Mouse (Mus musculus) liver, postnatal 0 days (tissue): Measurements from ENCODE around the gene Hist1h3c. TPM values are rescaled to one million over a fixed set of nuclear protein-coding genes. Genes with fewer than 3 reads are reported as not detected.
A peak's percentile ranks its signal among the peaks of the same experiment; 100 is the strongest.
"Not testable (repeated sequence)": the region's sequence is repeated elsewhere in the genome, so short reads cannot be mapped to it uniquely, and the experiment has no call there.

ENCODE experiments used
- ATAC-seq: fragments of 200-750 bp; cut with Nextera tagmentation; 2 replicates; pipeline ENCODE4 v1.8.0; 2017; ENCODE audit warnings: mild to moderate bottlenecking, moderate library complexity
- DNase-seq: peaks from one replicate; pipeline ENCODE4 v3.0.0-alpha.2; 2016
- H3K27ac ChIP-seq: fragments of 300-500 bp; sonication (generic); 2 replicates; pipeline ENCODE4 v1.5.1; 2014; ENCODE audit warnings: antibody characterized with exemption, moderate library complexity, mild to moderate bottlenecking, low read depth
- H3K27me3 ChIP-seq: fragments of 300-500 bp; sonication (generic); 2 replicates; pipeline ENCODE4 v1.6.1; 2014; ENCODE audit warnings: low read length, control low read depth, mixed read lengths; ENCODE audit not compliant: insufficient read depth
- H3K36me3 ChIP-seq: fragments of 300-500 bp; sonication (generic); replicated peaks from 2 replicates; pipeline ENCODE4 v1.6.1; 2014; ENCODE audit warnings: mild to moderate bottlenecking, control low read depth, low read length, moderate library complexity, mixed read lengths; ENCODE audit not compliant: insufficient read depth
- H3K4me1 ChIP-seq: fragments of 300-500 bp; sonication (generic); 2 replicates; pipeline ENCODE4 v1.6.1; 2014; ENCODE audit warnings: antibody characterized with exemption, mild to moderate bottlenecking, control low read depth; ENCODE audit not compliant: insufficient read depth
- H3K4me2 ChIP-seq: fragments of 300-500 bp; sonication (generic); 2 replicates; pipeline ENCODE4 v1.6.1; 2014; ENCODE audit warnings: low read depth, mild to moderate bottlenecking, low read length, moderate library complexity, mixed read lengths
- H3K4me3 ChIP-seq: fragments of 300-500 bp; sonication (generic); 2 replicates; pipeline ENCODE4 v1.5.1; 2014; ENCODE audit warnings: low read depth, low read length
- H3K9ac ChIP-seq: fragments of 300-500 bp; sonication (generic); replicated peaks from 2 replicates; pipeline ENCODE4 v1.6.1; 2014; ENCODE audit warnings: mild to moderate bottlenecking, moderate library complexity
- H3K9me3 ChIP-seq: fragments of 300-500 bp; sonication (generic); 2 replicates; pipeline ENCODE4 v1.6.1; 2016; ENCODE audit warnings: mild to moderate bottlenecking, control low read depth, low read length, mixed read lengths
- CTCF ChIP-seq: sonication (generic); IDR thresholded peaks from 2 replicates; pipeline ENCODE4 v1.5.1; 2016; ENCODE audit warnings: antibody characterized with exemption, low read depth
- EP300 ChIP-seq: IDR thresholded peaks from 2 replicates; pipeline ENCODE4 v1.6.1; 2016; ENCODE audit warnings: antibody characterized with exemption, low read depth, mild to moderate bottlenecking
- WGBS: fragments of 180-500 bp; shearing (Covaris S2); extraction: QIAGEN DNeasy Blood & Tissue Kit; methylation state at CpG from one replicate; pipeline ENCODE4 v1.1.7; 2014; ENCODE audit not compliant: insufficient replicate concordance; 5-methylcytosine and 5-hydroxymethylcytosine counted together
- polyA plus RNA-seq: library from polyadenylated mRNA; unstranded; fragments of >200 nt; fragmentation: Nextera tagmentation; extraction: Ambion mirVana; gene quantifications from 2 replicates; pipeline ENCODE4 v1.2.1, GENCODE M21; 2015

The Hist1h3c gene
- 2.8 and 3.5 TPM in 2 replicates for polyA plus RNA-seq

DNA sequence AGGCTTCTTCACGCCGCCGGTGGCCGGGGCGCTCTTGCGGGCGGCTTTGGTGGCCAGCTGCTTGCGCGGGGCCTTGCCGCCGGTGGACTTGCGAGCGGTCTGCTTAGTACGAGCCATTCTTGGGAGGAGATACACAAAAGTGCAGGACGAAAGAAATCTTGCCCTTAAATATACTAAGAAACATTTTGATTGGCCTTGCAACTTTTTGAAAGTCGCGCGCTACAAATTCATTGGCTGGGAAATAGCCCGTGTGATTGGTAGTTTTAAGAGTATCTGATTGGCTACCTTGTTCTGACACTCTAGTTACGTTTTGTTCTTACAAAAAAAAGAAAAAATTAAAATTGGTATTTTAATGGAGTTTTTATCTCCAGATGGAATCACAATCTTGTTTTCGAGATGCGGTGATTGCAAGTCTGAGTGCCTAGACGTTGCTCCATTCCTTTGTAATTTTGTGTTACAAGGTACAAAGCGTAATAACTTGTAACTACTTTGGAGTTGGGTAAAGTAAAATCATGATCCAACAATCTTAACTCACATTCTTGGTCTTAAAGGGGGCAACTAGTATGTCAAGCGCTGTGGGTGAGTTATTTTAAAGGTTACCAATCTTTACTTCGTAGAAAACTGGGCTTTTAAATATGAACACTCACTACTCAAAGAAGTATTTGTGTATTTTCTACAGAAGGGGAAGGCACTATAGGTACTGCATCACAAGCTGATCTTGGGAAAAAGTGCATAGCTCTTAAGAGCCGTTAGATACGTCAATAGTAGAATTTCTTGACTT, at the start of gene Hist1h3c:
Gene Hist1h3c, minus strand, starts transcription at position 222 of the 781 bp plus-strand sequence.
- Histone ChIP-seq H3K27ac (peak within 1 kb of the TSS; percentile 99), H3K27me3 (no peaks in the 10 kb centered on the region), H3K9ac (peak within 1 kb of the TSS; percentile 53), H3K36me3 (no peaks in the 10 kb centered on the region), H3K9me3 (no peaks in the 10 kb centered on the region), H3K4me1 (peaks cover 10% of the 10 kb centered on the region), H3K4me2 (peak within 1 kb of the TSS; percentile 65), H3K4me3 (peak within 1 kb of the TSS; percentile 51)
- TF ChIP-seq CTCF (no peak), EP300 (no peak; the same call in none of the 2 replicates)
- WGBS: under 1% methylated on average over 28 of the region's 28 CpGs
- ATAC-seq: peak; percentile 49
- DNase-seq: peak; percentile 87

DNA sequence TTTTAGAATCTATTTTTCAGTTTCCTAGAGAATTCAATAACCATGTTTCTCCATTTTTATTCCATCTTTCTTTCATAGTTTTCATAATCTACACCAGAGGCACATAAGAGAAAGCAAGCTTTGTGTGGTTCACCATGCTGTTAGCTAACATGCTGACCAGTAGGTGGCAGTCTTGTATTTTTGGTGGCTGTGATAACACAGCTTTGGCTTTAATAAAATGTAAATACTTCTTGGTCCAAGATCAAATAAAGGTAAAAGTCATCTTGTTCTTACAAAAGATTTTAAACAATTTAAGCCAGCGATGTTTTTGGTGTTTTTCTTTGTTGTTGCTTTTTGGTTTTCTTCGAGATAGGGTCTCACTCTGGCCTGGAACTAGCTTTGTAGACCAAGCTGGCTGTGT, 47.1 kb upstream of the Hist1h3c start:
- ATAC-seq: no peak
- H3K4me3 ChIP-seq: no peak overlapping the region
- H3K27me3 ChIP-seq: no peaks in the 10 kb centered on the region
- H3K4me2 ChIP-seq: no peak overlapping the region
- DNase-seq: peak; percentile 45
- H3K4me1 ChIP-seq: no peaks in the 10 kb centered on the region
- no peak overlapping the region for H3K27ac ChIP-seq
- no peak overlapping the region for H3K9ac ChIP-seq
- 34% methylated on average over 2 of the region's 2 CpGs for WGBS
- no peaks in the 10 kb centered on the region for H3K9me3 ChIP-seq
- H3K36me3 ChIP-seq: no peaks in the 10 kb centered on the region
- TF ChIP-seq CTCF: peak; percentile 92
- no peak for TF ChIP-seq EP300

DNA sequence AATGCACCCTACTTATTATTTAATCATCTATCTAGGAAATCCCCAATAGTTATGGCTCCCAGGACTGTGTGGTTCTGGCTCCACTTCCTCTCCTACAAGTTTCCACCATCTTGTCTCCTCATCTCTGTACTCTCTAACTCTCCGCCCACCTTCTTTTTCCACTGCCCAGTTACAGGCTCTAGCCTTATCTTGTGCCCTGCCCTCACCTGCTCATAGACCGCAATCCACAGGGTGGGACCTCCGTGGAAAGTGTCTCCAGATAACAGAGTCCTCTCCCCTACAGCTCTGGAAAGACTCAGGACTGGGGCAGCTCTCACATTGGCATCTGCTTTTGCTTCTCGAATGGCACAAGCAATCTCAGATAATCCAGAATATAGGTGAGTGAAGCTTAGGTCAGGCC, 33.6 kb upstream of the Hist1h3c start:
- 55% methylated on average over 4 of the region's 4 CpGs for WGBS
- H3K4me1 ChIP-seq: no peaks in the 10 kb centered on the region
- no peak for DNase-seq
- TF ChIP-seq CTCF (no peak), EP300 (no peak)
- no peak for ATAC-seq
- H3K9me3 ChIP-seq: no peaks in the 10 kb centered on the region
- H3K4me3 ChIP-seq: no peak overlapping the region
- no peaks in the 10 kb centered on the region for H3K27me3 ChIP-seq
- no peak overlapping the region for H3K4me2 ChIP-seq
- no peaks in the 10 kb centered on the region for H3K36me3 ChIP-seq
- H3K27ac ChIP-seq: no peak overlapping the region
- no peak overlapping the region for H3K9ac ChIP-seq

DNA sequence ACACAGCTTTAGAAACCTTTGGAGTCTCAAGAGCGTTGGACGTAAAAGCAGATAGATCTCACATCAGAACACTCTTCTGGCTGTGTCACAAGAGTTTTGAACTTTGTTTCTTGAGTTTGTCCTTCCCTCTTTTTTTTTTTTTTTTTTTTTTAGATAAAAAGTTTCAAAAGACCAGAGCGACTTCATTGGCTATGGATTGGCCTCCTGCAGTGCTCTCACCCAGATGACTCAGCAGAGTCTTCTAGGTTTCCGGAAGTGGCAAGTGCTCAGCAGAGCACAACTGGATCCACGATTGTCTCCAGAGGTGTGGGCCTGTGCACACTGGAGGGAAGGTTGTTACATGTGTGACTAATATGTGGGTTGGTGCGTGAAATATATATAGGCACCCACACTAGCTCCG, 32.9 kb upstream of the Hist1h3c start:
- no peak overlapping the region for H3K4me3 ChIP-seq
- H3K4me2 ChIP-seq: no peak overlapping the region
- H3K36me3 ChIP-seq: no peaks in the 10 kb centered on the region
- TF ChIP-seq CTCF (no peak), EP300 (no peak)
- no peak overlapping the region for H3K9ac ChIP-seq
- no peak overlapping the region for H3K27ac ChIP-seq
- H3K27me3 ChIP-seq: no peaks in the 10 kb centered on the region
- ATAC-seq (no peak), DNase-seq (no peak)
- WGBS: 75% methylated on average over 7 of the region's 7 CpGs
- no peaks in the 10 kb centered on the region for H3K4me1 ChIP-seq
- no peaks in the 10 kb centered on the region for H3K9me3 ChIP-seq

DNA sequence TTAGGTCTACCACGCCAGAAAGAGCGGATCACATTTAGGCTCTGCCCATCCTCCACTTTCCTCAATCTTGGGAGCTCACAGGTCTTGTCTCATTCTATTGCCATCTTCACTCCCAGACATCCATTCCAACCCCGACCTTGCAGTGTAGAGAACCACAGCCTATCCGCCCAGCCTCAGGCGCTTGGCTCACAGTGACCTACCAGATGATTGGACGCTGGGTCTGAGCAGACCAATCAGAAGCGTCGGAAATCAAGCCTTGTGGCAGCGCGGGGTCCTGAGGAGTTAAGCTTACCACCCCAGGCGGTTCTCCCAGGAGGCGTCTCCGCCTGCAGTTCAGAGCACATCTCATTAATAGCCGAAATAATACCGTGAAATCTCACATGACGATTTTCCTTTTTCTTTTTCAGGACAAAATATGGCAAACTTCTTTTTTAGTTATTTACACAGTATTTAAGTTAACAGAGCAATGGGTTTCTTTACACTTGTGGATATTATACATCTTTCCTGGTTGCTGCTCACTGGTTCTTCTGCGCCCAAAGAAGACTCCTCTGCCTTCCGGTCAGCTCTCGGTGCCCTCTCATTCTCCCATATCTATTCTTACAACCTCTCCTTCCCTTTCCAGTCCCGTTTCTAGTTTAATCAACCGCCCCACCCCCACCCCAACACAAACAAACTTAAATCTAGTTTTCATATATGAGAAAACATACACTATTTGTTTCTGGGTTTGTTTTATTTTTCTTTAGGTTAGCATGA, 27.3 kb upstream of the Hist1h3c start:
- peak; percentile 89 for ATAC-seq
- no peak overlapping the region for H3K27ac ChIP-seq
- no peak overlapping the region for H3K4me3 ChIP-seq

DNA sequence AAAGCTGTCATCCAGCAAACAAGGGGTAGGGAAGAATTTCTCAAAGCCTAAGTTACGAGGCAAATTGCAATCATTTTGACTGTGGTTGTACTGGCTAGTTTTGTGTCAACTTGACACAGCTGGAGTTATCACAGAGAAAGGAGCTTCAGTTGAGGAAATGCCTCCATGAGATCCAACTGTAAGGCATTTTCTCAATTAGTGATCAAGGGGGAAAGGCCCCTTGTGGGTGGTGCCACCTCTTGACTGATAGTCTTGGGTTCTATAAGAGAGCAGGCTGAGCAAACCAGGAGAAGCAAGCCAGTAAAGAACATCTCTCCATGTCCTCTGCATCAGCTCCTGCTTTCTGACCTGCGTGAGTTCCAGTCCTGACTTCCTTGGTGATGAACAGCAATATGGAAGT, 24.2 kb upstream of the Hist1h3c start, which contains the start of gene Trim38:
Gene Trim38, plus strand, starts transcription at position 301 of the 400 bp plus-strand sequence.
- 73% methylated on average over 2 of the region's 2 CpGs for WGBS
- ATAC-seq, H3K9me3 ChIP-seq, H3K4me2 ChIP-seq, H3K4me1 ChIP-seq, DNase-seq, H3K9ac ChIP-seq, H3K36me3 ChIP-seq, H3K27me3 ChIP-seq, H3K4me3 ChIP-seq, H3K27ac ChIP-seq: not testable (repeated sequence)

More for the DNA sequence above, 27.3 kb upstream of the Hist1h3c start:
- 23% methylated on average over 21 of the region's 21 CpGs for WGBS
- no peaks in the 10 kb centered on the region for H3K9me3 ChIP-seq
- peak overlapping the region; percentile 56 for H3K4me2 ChIP-seq
- H3K4me1 ChIP-seq: peaks cover 4% of the 10 kb centered on the region; the same call in 1 of the 2 replicates
- peak; percentile 60 for DNase-seq
- no peaks in the 10 kb centered on the region for H3K27me3 ChIP-seq
- TF ChIP-seq CTCF (no peak), EP300 (no peak)
- H3K9ac ChIP-seq: 0 out of 2 replicates have a peak overlapping the region, but pooled peaks have one; percentile 13
- no peaks in the 10 kb centered on the region for H3K36me3 ChIP-seq
